Mouse (Mus musculus): ENCODE data around the gene Tmeff2. TPM values are rescaled to one million over a fixed set of nuclear protein-coding genes. Genes with fewer than 3 reads are reported as not detected.
A peak's percentile ranks its signal among the peaks of the same experiment; 100 is the strongest.

Tmeff2 gene
- polyA plus RNA-seq, 1 experiment from 2014 or later = 30.3 TPM

- Histone ChIP-seq H3K27me3 (no peaks in the 10 kb centered on the region), H3K4me2 (replicated peaks) (no peak overlapping the region), H3K4me1 (no peaks in the 10 kb centered on the region), H3K9me3 (no peaks in the 10 kb centered on the region), H3K9ac (replicated peaks) (no peak overlapping the region), H3K27ac (replicated peaks) (no peak overlapping the region), H3K36me3 (no peaks in the 10 kb centered on the region), H3K4me3 (no peak overlapping the region)
- no peak for ATAC-seq (replicated peaks)
- 89% methylated on average over 2 of the region's 2 CpGs for WGBS
These were observed 283.8 kb downstream of the Tmeff2 start for GRCm38 (mm10) chr1:51184276-51184675.

DNA sequence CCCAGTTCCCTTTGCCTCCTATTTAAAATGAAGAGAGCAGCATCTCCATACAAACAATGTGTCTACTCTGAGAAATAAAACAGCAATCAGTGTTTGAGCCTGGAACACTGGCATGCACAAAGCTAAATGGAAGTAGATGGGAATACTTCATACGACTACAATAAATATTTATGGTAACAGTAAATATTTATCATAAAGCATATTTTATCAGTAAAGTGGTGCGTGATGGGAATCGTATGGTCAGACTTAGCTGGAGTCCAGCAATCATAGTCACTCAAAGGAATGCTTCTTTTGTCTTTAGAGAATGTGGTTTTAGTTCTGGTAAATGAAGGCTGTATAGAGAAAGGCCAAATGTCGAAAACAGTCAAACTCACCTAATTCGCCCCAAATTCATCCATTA lies 288.6 kb downstream of the Tmeff2 start:
- WGBS = 90% methylated on average over 5 of the region's 5 CpGs
- no peak overlapping the region for H3K4me3 ChIP-seq
- 0 out of 2 replicates have a peak, but pooled peaks cover 4% of the 10 kb centered on the region for H3K4me1 ChIP-seq
- ATAC-seq (replicated peaks) = no peak
- no peak overlapping the region for H3K4me2 ChIP-seq (replicated peaks)
- no peak overlapping the region for H3K27ac ChIP-seq (replicated peaks)
- no peaks in the 10 kb centered on the region for H3K36me3 ChIP-seq
- no peak overlapping the region for H3K9ac ChIP-seq (replicated peaks)
- H3K27me3 ChIP-seq = no peaks in the 10 kb centered on the region
- no peaks in the 10 kb centered on the region for H3K9me3 ChIP-seq

GRCm38 (mm10) chr1:51191253-51191652 lies 290.8 kb downstream of the Tmeff2 start:
- no peak overlapping the region for H3K4me2 ChIP-seq (replicated peaks)
- H3K4me3 ChIP-seq = no peak overlapping the region
- H3K27me3 ChIP-seq = no peaks in the 10 kb centered on the region
- no peak for ATAC-seq (replicated peaks)
- H3K9ac ChIP-seq (replicated peaks) = no peak overlapping the region
- no peaks in the 10 kb centered on the region for H3K36me3 ChIP-seq
- no peak overlapping the region for H3K27ac ChIP-seq (replicated peaks)
- 0 out of 2 replicates have a peak, but pooled peaks cover 4% of the 10 kb centered on the region for H3K4me1 ChIP-seq
- no peaks in the 10 kb centered on the region for H3K9me3 ChIP-seq

DNA sequence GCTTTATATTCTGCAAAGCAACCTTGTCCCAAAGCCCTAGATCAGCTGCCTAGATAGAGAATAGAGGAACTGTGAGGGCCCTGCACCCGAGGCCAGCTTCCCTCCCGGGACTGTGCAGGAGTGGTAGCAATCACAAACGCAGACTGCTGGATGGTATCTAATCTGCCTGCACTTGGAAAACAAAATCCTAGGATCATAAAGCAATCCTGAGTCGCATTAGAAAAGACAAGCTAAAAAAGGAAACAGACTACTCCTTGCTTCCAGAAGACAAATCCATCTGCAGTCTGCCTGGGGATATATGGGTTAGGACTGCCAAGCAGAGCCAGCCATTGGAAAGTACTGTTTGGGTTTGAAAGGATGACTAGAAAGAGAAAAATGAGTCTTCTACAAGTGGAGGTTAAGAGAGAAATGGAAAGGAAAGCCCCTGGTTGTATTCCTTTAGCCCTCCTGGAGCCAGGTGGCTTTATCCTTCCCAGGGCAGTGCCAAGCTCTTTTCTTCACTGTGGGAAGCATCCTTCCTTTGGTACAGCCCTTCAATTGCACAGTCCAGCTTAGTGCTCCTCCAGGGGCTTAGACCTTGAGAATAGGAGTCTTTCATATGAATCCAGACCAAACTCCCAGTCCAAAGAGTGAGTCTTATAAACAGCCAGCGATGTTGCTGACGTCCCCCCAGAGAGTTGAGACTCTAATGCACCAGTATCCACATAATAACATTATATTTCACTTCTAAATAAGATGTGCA lies 291.6 kb downstream of the Tmeff2 start:
- H3K36me3 ChIP-seq = no peaks in the 10 kb centered on the region
- no peak overlapping the region for H3K4me3 ChIP-seq
- ATAC-seq (replicated peaks) = no peak
- no peaks in the 10 kb centered on the region for H3K27me3 ChIP-seq
- 0 out of 2 replicates have a peak, but pooled peaks cover 4% of the 10 kb centered on the region for H3K4me1 ChIP-seq
- no peak overlapping the region for H3K9ac ChIP-seq (replicated peaks)
- H3K4me2 ChIP-seq (replicated peaks) = no peak overlapping the region
- no peak overlapping the region for H3K27ac ChIP-seq (replicated peaks)
- 70% methylated on average over 6 of the region's 6 CpGs for WGBS
- H3K9me3 ChIP-seq = no peaks in the 10 kb centered on the region

DNA sequence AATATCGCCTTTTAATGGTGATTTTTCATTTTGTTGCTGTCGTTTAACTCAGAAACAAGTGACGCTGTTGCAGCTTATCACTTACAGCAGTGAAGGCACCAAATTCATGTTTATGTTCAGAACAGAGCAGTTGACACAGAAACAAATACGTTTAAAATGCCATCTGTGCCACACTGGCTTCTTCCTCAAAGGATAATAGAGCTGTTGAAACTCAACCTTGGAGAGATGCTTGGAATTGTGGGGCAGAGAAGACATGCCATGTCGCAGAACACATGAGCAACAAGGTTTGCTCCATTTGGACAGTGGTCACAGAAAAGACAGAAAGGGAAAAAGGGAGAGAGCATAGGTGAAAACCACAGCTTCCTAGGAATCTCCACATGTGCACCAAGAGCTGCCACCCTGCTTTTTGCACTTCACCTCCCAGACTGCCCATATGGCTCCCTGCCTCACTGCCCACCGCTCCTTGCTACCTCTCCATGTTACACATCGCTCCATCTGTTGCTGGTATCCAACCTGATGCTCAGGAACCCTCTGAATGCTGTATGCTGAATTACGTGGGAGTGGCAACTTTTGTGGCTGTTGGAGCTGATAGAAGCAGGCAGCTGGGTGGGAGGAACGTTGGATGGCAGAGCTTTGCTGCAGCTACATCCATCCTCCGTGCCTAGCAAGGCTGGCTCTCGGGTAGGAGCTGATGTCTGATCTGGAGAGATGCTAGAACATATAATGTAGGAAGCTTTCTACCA lies 298.8 kb downstream of the Tmeff2 start:
- no peaks in the 10 kb centered on the region for H3K4me1 ChIP-seq
- H3K4me3 ChIP-seq = no peak overlapping the region
- peak; percentile 55; the same call in 1 of the 2 replicates for ATAC-seq (replicated peaks)
- no peaks in the 10 kb centered on the region for H3K27me3 ChIP-seq
- no peaks in the 10 kb centered on the region for H3K36me3 ChIP-seq
- no peak overlapping the region for H3K9ac ChIP-seq (replicated peaks)
- peak overlapping the region; percentile 17; the same call in 1 of the 2 replicates for H3K27ac ChIP-seq (replicated peaks)
- no peak overlapping the region for H3K4me2 ChIP-seq (replicated peaks)
- WGBS = 64% methylated on average over 11 of the region's 11 CpGs
- H3K9me3 ChIP-seq = no peaks in the 10 kb centered on the region

GRCm38 (mm10) chr1:51199954-51200353 lies 299.5 kb downstream of the Tmeff2 start:
- H3K36me3 ChIP-seq = no peaks in the 10 kb centered on the region

GRCm38 (mm10) chr1:51215631-51216030 lies 315.2 kb downstream of the Tmeff2 start:
- H3K27me3 ChIP-seq = no peaks in the 10 kb centered on the region
- H3K4me1 ChIP-seq = peaks cover 17% of the 10 kb centered on the region
- H3K36me3 ChIP-seq = no peaks in the 10 kb centered on the region
- ATAC-seq (replicated peaks) = 0 out of 2 replicates have a peak, but pooled peaks have one; percentile 24
- H3K27ac ChIP-seq (replicated peaks) = peak overlapping the region; percentile 36; the same call in 1 of the 2 replicates
- H3K4me3 ChIP-seq = no peak overlapping the region
- H3K9me3 ChIP-seq = no peaks in the 10 kb centered on the region
- 74% methylated on average over 3 of the region's 3 CpGs for WGBS
- no peak overlapping the region for H3K9ac ChIP-seq (replicated peaks)
- H3K4me2 ChIP-seq (replicated peaks) = no peak overlapping the region

More at GRCm38 (mm10) chr1:51199954-51200353, 299.5 kb downstream of the Tmeff2 start:
- WGBS = 86% methylated on average over 3 of the region's 3 CpGs
- Histone ChIP-seq H3K27ac (replicated peaks) (no peak overlapping the region), H3K9ac (replicated peaks) (no peak overlapping the region), H3K4me1 (no peaks in the 10 kb centered on the region), H3K4me2 (replicated peaks) (no peak overlapping the region), H3K27me3 (no peaks in the 10 kb centered on the region), H3K9me3 (no peaks in the 10 kb centered on the region), H3K4me3 (no peak overlapping the region)
- ATAC-seq (replicated peaks) = no peak

GRCm38 (mm10) chr1:51216292-51217050 lies 316.0 kb downstream of the Tmeff2 start:
- peak; percentile 96 for ATAC-seq (replicated peaks)
- Histone ChIP-seq H3K4me3 (no peak overlapping the region), H3K27me3 (no peaks in the 10 kb centered on the region), H3K27ac (replicated peaks) (peak overlapping the region; percentile 54), H3K9ac (replicated peaks) (no peak overlapping the region), H3K4me1 (peaks cover 17% of the 10 kb centered on the region), H3K9me3 (no peaks in the 10 kb centered on the region), H3K4me2 (replicated peaks) (no peak overlapping the region), H3K36me3 (no peaks in the 10 kb centered on the region)
- WGBS = 17% methylated on average over 5 of the region's 5 CpGs

DNA sequence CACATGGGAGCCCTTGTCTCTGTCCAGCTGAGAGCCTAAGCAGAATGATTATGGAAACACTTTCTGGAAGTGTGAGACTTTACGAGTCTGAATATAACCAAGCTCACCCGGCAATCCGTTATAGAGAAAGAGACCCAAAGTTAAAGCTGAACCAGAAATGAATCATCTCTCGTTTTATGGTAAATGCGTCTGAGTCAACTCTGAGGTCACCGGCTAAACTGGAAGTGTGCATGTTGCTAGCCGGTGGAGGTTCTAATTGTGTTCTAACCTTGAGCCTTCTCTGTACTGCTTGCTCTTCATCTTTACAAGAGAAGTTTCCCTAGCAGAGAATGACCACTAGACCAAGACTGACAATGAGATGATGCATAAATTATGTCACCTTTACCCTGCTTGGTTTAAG lies 316.8 kb downstream of the Tmeff2 start:
- H3K4me3 ChIP-seq = no peak overlapping the region
- 71% methylated on average over 7 of the region's 7 CpGs for WGBS
- peaks cover 17% of the 10 kb centered on the region for H3K4me1 ChIP-seq
- H3K27ac ChIP-seq (replicated peaks) = peak overlapping the region; percentile 54; the same call in 1 of the 2 replicates
- no peaks in the 10 kb centered on the region for H3K27me3 ChIP-seq
- ATAC-seq (replicated peaks) = no peak
- H3K9ac ChIP-seq (replicated peaks) = no peak overlapping the region
- no peaks in the 10 kb centered on the region for H3K9me3 ChIP-seq
- H3K36me3 ChIP-seq = no peaks in the 10 kb centered on the region
- no peak overlapping the region for H3K4me2 ChIP-seq (replicated peaks)

GRCm38 (mm10) chr1:51225156-51225555 lies 324.7 kb downstream of the Tmeff2 start:
- 90% methylated on average over 7 of the region's 7 CpGs for WGBS
- no peak overlapping the region for H3K4me2 ChIP-seq (replicated peaks)
- ATAC-seq (replicated peaks) = no peak

More at GRCm38 (mm10) chr1:51225156-51225555, 324.7 kb downstream of the Tmeff2 start:
- no peaks in the 10 kb centered on the region for H3K27me3 ChIP-seq
- H3K36me3 ChIP-seq = no peaks in the 10 kb centered on the region
- no peaks in the 10 kb centered on the region for H3K9me3 ChIP-seq
- no peak overlapping the region for H3K9ac ChIP-seq (replicated peaks)
- H3K4me3 ChIP-seq = no peak overlapping the region
- H3K4me1 ChIP-seq = no peaks in the 10 kb centered on the region
- H3K27ac ChIP-seq (replicated peaks) = no peak overlapping the region
